Mouse (Mus musculus) heart, adult 2 months (tissue): ENCODE results near the gene Sptlc2. TPM values are rescaled to one million over a fixed set of nuclear protein-coding genes. Genes with fewer than 3 reads are reported as not detected.

ENCODE experiments used
- DNase-seq, 2 experiments: peaks; one replicate each; pipeline ENCODE4 v3.0.0; 2021
- H3K27ac ChIP-seq: fragments of 200-600 bp; 2 replicates; pipeline ENCODE4 v1.8.1; 2022
- H3K27me3 ChIP-seq: fragments of 200-500 bp; 2 replicates; pipeline ENCODE4 v1.6.1; 2012; ENCODE audit warnings: mild to moderate bottlenecking, low read length, inconsistent platforms, mixed read lengths; ENCODE audit not compliant: control insufficient read depth, insufficient read depth
- H3K36me3 ChIP-seq: fragments of 200-500 bp; 2 replicates; pipeline ENCODE4 v1.6.1; 2012; ENCODE audit warnings: low read length, inconsistent platforms; ENCODE audit not compliant: control insufficient read depth, insufficient read depth
- H3K4me1 ChIP-seq: fragments of 200-500 bp; 2 replicates; pipeline ENCODE4 v1.6.1; 2011; ENCODE audit warnings: low read length; ENCODE audit not compliant: control insufficient read depth, insufficient read depth
- H3K4me3 ChIP-seq: fragments of 200-600 bp; 2 replicates; pipeline ENCODE4 v1.8.1; 2022
- H3K79me2 ChIP-seq: fragments of 200-500 bp; replicated peaks from 2 replicates; pipeline ENCODE4 v1.6.1; 2012; ENCODE audit warnings: mild to moderate bottlenecking, inconsistent platforms, low read length, moderate library complexity, mixed read lengths; ENCODE audit not compliant: control insufficient read depth, insufficient read depth
- H3K9ac ChIP-seq: fragments of 200-500 bp; 2 replicates; pipeline ENCODE4 v1.6.1; 2012; ENCODE audit warnings: low read depth, mild to moderate bottlenecking, control low read depth, inconsistent platforms, low read length, mixed read lengths
- CTCF ChIP-seq: fragments of 200-600 bp; IDR thresholded peaks from 2 replicates; pipeline ENCODE4 v1.8.1; 2022; ENCODE audit warnings: antibody characterized with exemption, mild to moderate bottlenecking, moderate library complexity
- EP300 ChIP-seq: fragments of 200-500 bp; IDR thresholded peaks from 2 replicates; pipeline ENCODE4 v1.6.1; 2011; ENCODE audit warnings: low read depth, low read length, control low read depth; ENCODE audit not compliant: insufficient read depth
- POLR2A ChIP-seq: fragments of 200-500 bp; IDR thresholded peaks from 2 replicates; pipeline ENCODE4 v1.6.1; 2011; ENCODE audit warnings: mild to moderate bottlenecking, low read depth, low read length, control low read depth; ENCODE audit not compliant: insufficient read depth
- WGBS: fragments of 180-500 bp; shearing (Covaris S2); methylation state at CpG from one replicate; pipeline ENCODE4 v1.1.7; 2018; 5-methylcytosine and 5-hydroxymethylcytosine counted together
- intact Hi-C: fragments of 180-260 bp; cut with DNase I; formaldehyde crosslinking; loops from one replicate; pipeline ENCODE4 v1.15.1; 2025
- polyA plus RNA-seq: library from polyadenylated mRNA; depleted of rRNA; stranded (reverse); fragments of >200 nt; gene quantifications from 2 replicates; pipeline ENCODE4 v1.2.3, GENCODE M21; 2012
- total RNA-seq, 2 experiments: library from RNA; stranded (reverse); gene quantifications; 2 replicates each; pipeline ENCODE4 v1.2.3; 2021

Sptlc2 gene
- total and polyA plus RNA-seq, 3 experiments = 5.0 to 23.1 (median 21.1) TPM

GRCm38 (mm10) chr12:87348029-87348428 lies 40.1 kb downstream of the Sptlc2 start:
- 66% methylated on average over 2 of the region's 2 CpGs for WGBS
- intact Hi-C loops = loop anchor here (5.0 kb wide), 1 partner anchor 39 kb away; the partner anchor contains the start of gene Sptlc2

GRCm38 (mm10) chr12:87347511-87347910 lies 40.6 kb downstream of the Sptlc2 start:
- no peak for TF ChIP-seq EP300
- peak; percentile 61 for TF ChIP-seq CTCF
- TF ChIP-seq POLR2A = no peak
- 91% methylated on average over 2 of the region's 2 CpGs for WGBS
- DNase-seq = no peak

More at GRCm38 (mm10) chr12:87348029-87348428, 40.1 kb downstream of the Sptlc2 start:
- no peak overlapping the region for H3K27ac ChIP-seq
- no peak for DNase-seq
- no peaks in the 10 kb centered on the region for H3K27me3 ChIP-seq
- TF ChIP-seq POLR2A = no peak
- TF ChIP-seq CTCF = no peak
- no peak for TF ChIP-seq EP300
- no peak overlapping the region for H3K4me3 ChIP-seq
- no peak overlapping the region for H3K9ac ChIP-seq
- no peaks in the 10 kb centered on the region for H3K36me3 ChIP-seq
- no peaks in the 10 kb centered on the region; the same call in 1 of the 2 replicates for H3K79me2 ChIP-seq
- no peaks in the 10 kb centered on the region for H3K4me1 ChIP-seq

GRCm38 (mm10) chr12:87343084-87343605 lies 45.0 kb downstream of the Sptlc2 start:
- no peak overlapping the region for H3K9ac ChIP-seq
- no peak for DNase-seq
- intact Hi-C loops = no loop called here
- TF ChIP-seq CTCF = no peak
- TF ChIP-seq EP300 = no peak
- no peak for TF ChIP-seq POLR2A
- no peaks in the 10 kb centered on the region for H3K27me3 ChIP-seq
- peaks cover 2% of the 10 kb centered on the region; the same call in 1 of the 2 replicates for H3K36me3 ChIP-seq
- no peaks in the 10 kb centered on the region for H3K4me1 ChIP-seq
- no peak overlapping the region for H3K27ac ChIP-seq
- H3K4me3 ChIP-seq = no peak overlapping the region
- no peaks in the 10 kb centered on the region for H3K79me2 ChIP-seq

More at GRCm38 (mm10) chr12:87347511-87347910, 40.6 kb downstream of the Sptlc2 start:
- Histone ChIP-seq H3K36me3 (no peaks in the 10 kb centered on the region), H3K79me2 (no peaks in the 10 kb centered on the region; the same call in 1 of the 2 replicates), H3K4me1 (no peaks in the 10 kb centered on the region), H3K9ac (no peak overlapping the region), H3K27me3 (no peaks in the 10 kb centered on the region), H3K4me3 (no peak overlapping the region), H3K27ac (no peak overlapping the region)
- intact Hi-C loops = loop anchor here (5.0 kb wide), 1 partner anchor 40 kb away; the partner anchor contains the start of gene Sptlc2

- H3K4me3 ChIP-seq = no peak overlapping the region
- intact Hi-C loops = loop anchor here (10.0 kb wide), 1 partner anchor 573 kb away; no protein-coding TSS in a partner anchor
- TF ChIP-seq EP300 (no peak), POLR2A (no peak), CTCF (no peak)
- no peak overlapping the region for H3K27ac ChIP-seq
- peaks cover 2% of the 10 kb centered on the region; the same call in 1 of the 2 replicates for H3K36me3 ChIP-seq
- 90% methylated on average over 4 of the region's 4 CpGs for WGBS
- H3K4me1 ChIP-seq = no peaks in the 10 kb centered on the region
- no peak for DNase-seq
- H3K9ac ChIP-seq = no peak overlapping the region
- H3K79me2 ChIP-seq = no peaks in the 10 kb centered on the region
- H3K27me3 ChIP-seq = no peaks in the 10 kb centered on the region
Measured at GRCm38 (mm10) chr12:87338082-87338481, 50.1 kb downstream of the Sptlc2 start.

GRCm38 (mm10) chr12:87334886-87335285 lies 53.3 kb downstream of the Sptlc2 start:
- Histone ChIP-seq H3K27ac (no peak overlapping the region), H3K36me3 (no peaks in the 10 kb centered on the region), H3K4me1 (no peaks in the 10 kb centered on the region; the same call in none of the 2 replicates), H3K9ac (no peak overlapping the region), H3K79me2 (no peaks in the 10 kb centered on the region), H3K27me3 (no peaks in the 10 kb centered on the region), H3K4me3 (no peak overlapping the region)
- intact Hi-C loops = loop anchor here (2.0 to 10.0 kb wide), 2 partner anchors 204 to 570 kb away; no protein-coding TSS in a partner anchor
- WGBS = 26% methylated on average over 2 of the region's 2 CpGs
- no peak for TF ChIP-seq POLR2A
- TF ChIP-seq CTCF = peak; percentile 72
- TF ChIP-seq EP300 = no peak
- no peak for DNase-seq

GRCm38 (mm10) chr12:87333794-87334193 lies 54.4 kb downstream of the Sptlc2 start:
- H3K27ac ChIP-seq = no peak overlapping the region
- H3K36me3 ChIP-seq = no peaks in the 10 kb centered on the region
- H3K4me1 ChIP-seq = no peaks in the 10 kb centered on the region; the same call in none of the 2 replicates
- no peaks in the 10 kb centered on the region; the same call in 1 of the 2 replicates for H3K79me2 ChIP-seq
- TF ChIP-seq CTCF = no peak
- TF ChIP-seq POLR2A = no peak
- TF ChIP-seq EP300 = no peak
- no peak overlapping the region for H3K9ac ChIP-seq
- DNase-seq = no peak
- no peaks in the 10 kb centered on the region for H3K27me3 ChIP-seq
- H3K4me3 ChIP-seq = no peak overlapping the region
- intact Hi-C loops = loop anchor here (2.0 to 10.0 kb wide), 3 partner anchors 65 to 569 kb away; no protein-coding TSS in a partner anchor
